Mouse (Mus musculus): ENCODE data around the gene Shc4. TPM values are rescaled to one million over a fixed set of nuclear protein-coding genes. Genes with fewer than 3 reads are reported as not detected.

The Shc4 gene
- polyA plus RNA-seq, 2 experiments: 0.50 to 0.60 TPM

- TF ChIP-seq CTCF (IDR thresholded peaks at IDR 0.05; ENCODE audit: low read depth) (no peak), EP300 (IDR thresholded peaks at IDR 0.05; ENCODE audit: low read depth) (peak; percentile 48)
- WGBS (ENCODE audit: insufficient replicate concordance): 20% methylated on average over 4 of the region's 4 CpGs
- peak overlapping the region; percentile 54 for H3K4me2 ChIP-seq (ENCODE audit: low read depth)
- ATAC-seq (ENCODE audit: insufficient read depth) (peak; percentile 38; the same call in 1 of the 2 replicates), DNase-seq (ENCODE audit: low read depth in 3 of 3, low spot score in 3 of 3) (peak in 2 of 3 experiments; percentile 47 to 55)
- H3K27ac ChIP-seq: peak overlapping the region; percentile 85
- H3K4me3 ChIP-seq (ENCODE audit: insufficient read depth in 1 of 2, low read depth in 2 of 2, low read length in 2 of 2): no peak overlapping the region
- no peaks in the 10 kb centered on the region for H3K36me3 ChIP-seq (replicated peaks; ENCODE audit: control insufficient read depth, insufficient read depth, low read depth)
- peaks cover 37 to 48% of the 10 kb centered on the region in 2 experiments for H3K4me1 ChIP-seq (replicated peaks; ENCODE audit: control insufficient read depth in 2 of 2, insufficient read depth in 2 of 2, low read length in 1 of 2)
- H3K9ac ChIP-seq (replicated peaks): no peak overlapping the region; the same call in 1 of the 2 replicates
- H3K27me3 ChIP-seq (ENCODE audit: control insufficient read depth, insufficient read depth, low read length): no peaks in the 10 kb centered on the region
- no peaks in the 10 kb centered on the region for H3K9me3 ChIP-seq (ENCODE audit: control insufficient read depth, low read length)
Measured at GRCm38 (mm10) chr2:125666668-125667067, 57.3 kb downstream of the Shc4 start.

GRCm38 (mm10) chr2:125665909-125666308, 58.0 kb downstream of the Shc4 start:
- Histone ChIP-seq H3K4me1 (replicated peaks; ENCODE audit: control insufficient read depth in 2 of 2, insufficient read depth in 2 of 2, low read length in 1 of 2) (peaks cover 37 to 48% of the 10 kb centered on the region in 2 experiments), H3K9ac (replicated peaks) (peak overlapping the region; percentile 3; the same call in 1 of the 2 replicates), H3K36me3 (replicated peaks; ENCODE audit: control insufficient read depth, insufficient read depth, low read depth) (no peaks in the 10 kb centered on the region), H3K27me3 (ENCODE audit: control insufficient read depth, insufficient read depth, low read length) (no peaks in the 10 kb centered on the region), H3K4me3 (ENCODE audit: insufficient read depth in 1 of 2, low read depth in 2 of 2, low read length in 2 of 2) (no peak overlapping the region), H3K4me2 (ENCODE audit: low read depth) (peak overlapping the region; percentile 54), H3K27ac (peak overlapping the region; percentile 85), H3K9me3 (ENCODE audit: control insufficient read depth, low read length) (no peaks in the 10 kb centered on the region)
- TF ChIP-seq CTCF (IDR thresholded peaks at IDR 0.05; ENCODE audit: low read depth) (no peak), EP300 (IDR thresholded peaks at IDR 0.05; ENCODE audit: low read depth) (peak; percentile 78)
- ATAC-seq (ENCODE audit: insufficient read depth) (peak; percentile 88), DNase-seq (ENCODE audit: low read depth in 3 of 3, low spot score in 3 of 3) (peak; percentile 33 to 59 (median 48))
- 25% methylated on average over 4 of the region's 4 CpGs for WGBS (ENCODE audit: insufficient replicate concordance)

GRCm38 (mm10) chr2:125665213-125665612, 58.7 kb downstream of the Shc4 start:
- Histone ChIP-seq H3K36me3 (replicated peaks; ENCODE audit: control insufficient read depth, insufficient read depth, low read depth) (no peaks in the 10 kb centered on the region), H3K9me3 (ENCODE audit: control insufficient read depth, low read length) (no peaks in the 10 kb centered on the region), H3K4me1 (replicated peaks; ENCODE audit: control insufficient read depth in 2 of 2, insufficient read depth in 2 of 2, low read length in 1 of 2) (peaks cover 39 to 48% of the 10 kb centered on the region in 2 experiments), H3K4me3 (ENCODE audit: insufficient read depth in 1 of 2, low read depth in 2 of 2, low read length in 2 of 2) (no peak overlapping the region), H3K27me3 (ENCODE audit: control insufficient read depth, insufficient read depth, low read length) (no peaks in the 10 kb centered on the region), H3K27ac (peak overlapping the region; percentile 85), H3K4me2 (ENCODE audit: low read depth) (peak overlapping the region; percentile 54), H3K9ac (replicated peaks) (no peak overlapping the region)
- DNase-seq (ENCODE audit: low read depth in 3 of 3, low spot score in 3 of 3) (peak in 2 of 3 experiments; percentile 41), ATAC-seq (ENCODE audit: insufficient read depth) (peak; percentile 34)
- TF ChIP-seq CTCF (IDR thresholded peaks at IDR 0.05; ENCODE audit: low read depth) (no peak), EP300 (IDR thresholded peaks at IDR 0.05; ENCODE audit: low read depth) (no peak)
- WGBS (ENCODE audit: insufficient replicate concordance): 74% methylated on average over 5 of the region's 5 CpGs

GRCm38 (mm10) chr2:125662517-125662916, 61.4 kb downstream of the Shc4 start:
- TF ChIP-seq EP300 (IDR thresholded peaks at IDR 0.05; ENCODE audit: low read depth) (peak; percentile 67), CTCF (IDR thresholded peaks at IDR 0.05; ENCODE audit: low read depth) (no peak)
- Histone ChIP-seq H3K9me3 (ENCODE audit: control insufficient read depth, low read length) (no peaks in the 10 kb centered on the region), H3K36me3 (replicated peaks; ENCODE audit: control insufficient read depth, insufficient read depth, low read depth) (no peaks in the 10 kb centered on the region), H3K4me2 (ENCODE audit: low read depth) (no peak overlapping the region), H3K27ac (no peak overlapping the region), H3K4me1 (replicated peaks; ENCODE audit: control insufficient read depth in 2 of 2, insufficient read depth in 2 of 2, low read length in 1 of 2) (peaks cover 33 to 40% of the 10 kb centered on the region in 2 experiments), H3K9ac (replicated peaks) (no peak overlapping the region), H3K27me3 (ENCODE audit: control insufficient read depth, insufficient read depth, low read length) (no peaks in the 10 kb centered on the region), H3K4me3 (ENCODE audit: insufficient read depth in 1 of 2, low read depth in 2 of 2, low read length in 2 of 2) (no peak overlapping the region)
- ATAC-seq (ENCODE audit: insufficient read depth) (no peak), DNase-seq (ENCODE audit: low read depth in 3 of 3, low spot score in 3 of 3) (no peak)
- 21% methylated on average over 3 of the region's 3 CpGs for WGBS (ENCODE audit: insufficient replicate concordance)

- WGBS (ENCODE audit: insufficient replicate concordance): 66% methylated on average over 4 of the region's 4 CpGs
- Histone ChIP-seq H3K4me1 (replicated peaks; ENCODE audit: control insufficient read depth in 2 of 2, insufficient read depth in 2 of 2, low read length in 1 of 2) (peaks cover 20 to 28% of the 10 kb centered on the region in 2 experiments), H3K36me3 (replicated peaks; ENCODE audit: control insufficient read depth, insufficient read depth, low read depth) (no peaks in the 10 kb centered on the region), H3K9ac (replicated peaks) (no peak overlapping the region), H3K27ac (no peak overlapping the region), H3K9me3 (ENCODE audit: control insufficient read depth, low read length) (no peaks in the 10 kb centered on the region), H3K4me3 (ENCODE audit: insufficient read depth in 1 of 2, low read depth in 2 of 2, low read length in 2 of 2) (no peak overlapping the region), H3K4me2 (ENCODE audit: low read depth) (peak overlapping the region; percentile 49; the same call in 1 of the 2 replicates), H3K27me3 (ENCODE audit: control insufficient read depth, insufficient read depth, low read length) (no peaks in the 10 kb centered on the region)
- ATAC-seq (ENCODE audit: insufficient read depth) (no peak), DNase-seq (ENCODE audit: low read depth in 3 of 3, low spot score in 3 of 3) (no peak)
- TF ChIP-seq EP300 (IDR thresholded peaks at IDR 0.05; ENCODE audit: low read depth): no peak
- no peak for TF ChIP-seq CTCF (IDR thresholded peaks at IDR 0.05; ENCODE audit: low read depth)
Measured at GRCm38 (mm10) chr2:125661156-125661555, 62.8 kb downstream of the Shc4 start.

Data from liver, embryonic 14.5 days (tissue).